Mouse (Mus musculus): Measurements from ENCODE around the gene Med13l. TPM values are rescaled to one million over a fixed set of nuclear protein-coding genes. Genes with fewer than 3 reads are reported as not detected.

The Med13l gene
- polyA plus RNA-seq, 1 experiment from 2014 or later, result 11.2 TPM

DNA sequence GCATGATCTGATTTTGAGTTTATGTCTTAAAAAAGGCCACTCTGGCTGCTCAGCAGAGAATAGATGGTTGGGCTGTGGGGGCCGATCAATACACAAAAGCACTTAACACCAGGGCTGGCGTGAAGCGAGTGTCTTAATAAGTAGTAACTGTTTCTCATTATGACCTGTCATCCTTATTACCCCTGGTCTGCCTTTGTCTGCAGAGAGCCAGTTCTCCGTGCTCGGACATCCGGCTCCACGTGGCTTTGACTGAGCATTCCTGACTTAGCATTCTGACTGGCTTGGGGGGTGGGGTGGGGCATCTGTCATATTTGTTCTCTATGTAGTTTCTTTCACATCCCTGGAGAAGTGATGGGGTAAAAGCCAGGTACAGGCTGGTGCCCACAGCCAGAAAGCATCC is 31.2 kb upstream of the Med13l start:
- no peak for DNase-seq (ENCODE audit: extremely low spot score, low spot score)
- Histone ChIP-seq H3K4me1 (peaks cover 51% of the 10 kb centered on the region), H3K27ac (peak overlapping the region; percentile 53), H3K36me3 (replicated peaks) (no peaks in the 10 kb centered on the region), H3K4me3 (no peak overlapping the region), H3K27me3 (ENCODE audit: poor library complexity, severe bottlenecking) (peaks cover 52% of the 10 kb centered on the region), H3K9me3 (no peaks in the 10 kb centered on the region)
- WGBS, result 38% methylated on average over 7 of the region's 7 CpGs

DNA sequence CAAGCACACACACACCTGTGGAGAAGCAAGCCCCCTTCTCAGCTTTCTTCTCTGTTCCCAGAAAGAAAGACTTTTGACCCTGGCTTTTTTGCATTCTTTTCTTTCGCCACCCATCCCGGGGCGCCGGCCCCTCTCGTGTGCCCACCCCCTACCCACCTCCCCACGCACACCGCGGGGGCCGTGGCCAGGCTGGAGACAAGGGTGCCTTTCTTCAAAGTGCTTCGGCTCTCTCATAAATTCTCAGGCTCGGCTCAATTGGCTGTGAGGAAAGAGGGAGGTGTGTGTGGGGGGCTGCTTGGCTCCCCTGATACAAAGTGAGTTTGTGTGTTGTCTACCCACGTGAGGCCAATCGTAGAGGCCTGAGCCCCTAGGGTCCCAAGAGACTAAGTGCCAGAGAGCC is 28.4 kb upstream of the Med13l start:
- Histone ChIP-seq H3K27me3 (ENCODE audit: poor library complexity, severe bottlenecking) (peaks cover 61% of the 10 kb centered on the region), H3K27ac (peak overlapping the region; percentile 65)
- DNase-seq (ENCODE audit: extremely low spot score, low spot score), result no peak

DNA sequence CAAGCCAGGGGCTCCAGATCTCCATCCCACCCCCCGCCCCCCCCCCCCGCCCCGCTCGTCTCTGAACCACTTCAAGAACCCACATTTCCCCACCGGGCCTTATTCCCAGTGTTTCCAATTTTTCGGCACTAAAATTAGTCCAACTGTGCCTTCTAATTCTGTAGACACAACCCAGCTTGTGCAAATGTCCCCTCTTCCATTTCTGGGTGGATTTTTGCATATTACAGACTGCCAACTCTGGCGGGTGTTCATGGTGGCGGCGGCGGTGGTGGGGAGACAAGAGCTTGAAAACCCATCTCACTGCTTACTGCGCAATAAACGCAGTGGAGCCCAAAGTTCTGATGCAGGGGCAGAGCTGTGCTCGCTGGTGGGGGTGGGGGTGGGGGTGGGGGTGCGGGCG is 27.8 kb upstream of the Med13l start:
- Histone ChIP-seq H3K4me3 (no peak overlapping the region), H3K27ac (peak overlapping the region; percentile 65), H3K36me3 (replicated peaks) (no peaks in the 10 kb centered on the region), H3K4me1 (peaks cover 52% of the 10 kb centered on the region), H3K9me3 (no peaks in the 10 kb centered on the region), H3K27me3 (ENCODE audit: poor library complexity, severe bottlenecking) (peaks cover 67% of the 10 kb centered on the region)
- no peak for DNase-seq (ENCODE audit: extremely low spot score, low spot score)
- 48% methylated on average over 15 of the region's 15 CpGs for WGBS

More for the DNA sequence above, 28.4 kb upstream of the Med13l start:
- WGBS, result 20% methylated on average over 13 of the region's 13 CpGs
- Histone ChIP-seq H3K4me1 (peaks cover 49% of the 10 kb centered on the region), H3K9me3 (no peaks in the 10 kb centered on the region), H3K4me3 (no peak overlapping the region; the same call in 1 of the 2 replicates), H3K36me3 (replicated peaks) (no peaks in the 10 kb centered on the region)

DNA sequence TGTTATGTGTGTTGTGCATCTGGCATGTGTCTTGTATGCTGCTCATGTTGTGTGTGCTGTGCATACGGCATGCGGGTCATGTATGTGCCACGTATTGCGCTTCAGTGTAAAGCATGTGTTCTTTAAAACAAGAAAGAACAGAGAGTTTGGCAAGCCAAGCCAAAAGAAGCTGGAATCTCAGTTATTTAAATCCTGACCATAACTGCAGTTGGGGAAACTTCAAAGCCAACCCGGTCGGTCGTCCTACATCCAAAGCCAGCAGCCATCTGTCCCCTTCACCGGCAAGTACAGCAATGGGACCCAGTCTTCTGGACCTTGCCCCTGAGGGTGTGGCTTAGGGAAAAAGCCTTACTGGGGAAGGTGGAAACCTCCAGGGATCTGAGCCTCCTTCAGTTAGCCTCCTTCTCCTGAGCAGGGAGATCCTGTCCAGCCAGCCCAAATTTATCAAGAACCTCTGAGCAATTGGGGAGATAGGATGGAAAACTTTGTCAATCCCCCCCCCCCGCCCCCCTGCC is 26.0 kb upstream of the Med13l start:
- DNase-seq (ENCODE audit: extremely low spot score, low spot score), result no peak
- H3K27ac ChIP-seq, result no peak overlapping the region
- 82% methylated on average over 9 of the region's 9 CpGs for WGBS
- peaks cover 60% of the 10 kb centered on the region for H3K27me3 ChIP-seq (ENCODE audit: poor library complexity, severe bottlenecking)
- H3K4me3 ChIP-seq, result no peak overlapping the region
- no peaks in the 10 kb centered on the region for H3K36me3 ChIP-seq (replicated peaks)
- no peaks in the 10 kb centered on the region for H3K9me3 ChIP-seq
- peaks cover 55% of the 10 kb centered on the region for H3K4me1 ChIP-seq

DNA sequence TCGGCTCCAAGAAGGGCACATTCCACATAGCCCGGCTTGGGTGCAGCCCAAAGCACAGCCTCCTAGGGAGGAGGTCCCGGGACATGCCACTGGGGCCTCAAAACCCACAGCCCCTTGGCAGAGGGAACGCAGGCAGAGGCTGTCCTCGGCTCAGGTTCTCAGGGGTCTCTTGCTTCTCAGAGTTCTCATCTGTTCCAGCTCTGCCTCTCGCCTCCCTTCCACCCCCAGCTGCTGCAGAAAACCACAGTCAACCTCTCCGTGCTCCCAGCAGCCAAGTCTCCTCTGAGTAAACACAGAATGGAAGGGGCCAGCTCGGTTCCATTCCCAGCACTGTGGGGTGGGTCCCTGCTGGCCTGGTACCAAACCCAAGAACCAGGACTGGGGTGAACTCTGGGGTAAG is 25.3 kb upstream of the Med13l start:
- H3K27ac ChIP-seq, result peak overlapping the region; percentile 44; the same call in 1 of the 2 replicates
- WGBS, result 65% methylated on average over 8 of the region's 8 CpGs
- H3K27me3 ChIP-seq (ENCODE audit: poor library complexity, severe bottlenecking), result peaks cover 59% of the 10 kb centered on the region

DNA sequence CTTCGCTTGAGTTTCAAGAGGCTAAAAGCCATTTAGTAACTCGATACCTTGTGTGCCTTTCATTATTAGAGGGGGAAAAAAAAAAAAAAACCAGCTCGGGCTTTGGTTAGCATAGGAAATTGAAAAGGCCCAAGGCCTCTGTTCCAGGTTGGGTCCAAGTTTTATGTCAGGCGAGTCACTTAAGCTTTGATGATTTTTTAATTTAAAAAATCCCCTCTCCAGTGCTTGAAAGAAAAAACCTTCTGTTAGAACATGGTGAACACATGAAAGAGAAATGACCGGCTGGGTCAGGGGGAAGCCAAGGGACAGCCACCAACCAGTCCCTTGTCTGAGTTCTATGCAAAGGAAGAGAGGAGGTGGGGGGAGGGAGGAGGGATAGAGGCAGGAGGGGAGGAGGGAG is 22.0 kb upstream of the Med13l start:
- 16% methylated on average over 5 of the region's 5 CpGs for WGBS
- H3K4me1 ChIP-seq, result peaks cover 37% of the 10 kb centered on the region
- H3K9me3 ChIP-seq, result no peaks in the 10 kb centered on the region; the same call in 1 of the 2 replicates
- no peaks in the 10 kb centered on the region for H3K36me3 ChIP-seq (replicated peaks)
- peaks cover 34% of the 10 kb centered on the region for H3K27me3 ChIP-seq (ENCODE audit: poor library complexity, severe bottlenecking)
- no peak for DNase-seq (ENCODE audit: extremely low spot score, low spot score)
- H3K27ac ChIP-seq, result 0 out of 2 replicates have a peak overlapping the region, but pooled peaks have one; percentile 20
- H3K4me3 ChIP-seq, result no peak overlapping the region

More for the DNA sequence above, 25.3 kb upstream of the Med13l start:
- Histone ChIP-seq H3K36me3 (replicated peaks) (no peaks in the 10 kb centered on the region), H3K4me3 (no peak overlapping the region), H3K4me1 (peaks cover 54% of the 10 kb centered on the region), H3K9me3 (no peaks in the 10 kb centered on the region)
- no peak for DNase-seq (ENCODE audit: extremely low spot score, low spot score)

DNA sequence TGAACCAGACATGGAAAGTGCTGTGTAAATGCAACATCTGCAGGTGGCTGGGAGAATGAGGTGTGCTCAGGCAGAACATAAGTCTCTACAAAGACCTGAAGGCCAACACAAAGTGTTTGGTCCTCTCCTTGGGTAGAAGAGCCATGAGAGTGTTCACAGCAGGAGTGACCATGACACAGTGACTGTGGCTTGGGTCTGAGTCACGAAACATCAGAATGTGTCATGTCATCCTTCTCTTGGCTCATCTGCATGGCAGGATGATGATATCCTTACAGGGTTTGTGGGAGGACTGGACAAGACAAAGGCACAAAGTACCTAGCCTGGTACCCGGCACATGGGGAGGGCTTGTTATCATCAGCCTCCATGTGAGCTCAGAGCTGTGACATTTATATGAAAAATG is 16.7 kb upstream of the Med13l start:
- Histone ChIP-seq H3K27ac (no peak overlapping the region), H3K36me3 (replicated peaks) (no peaks in the 10 kb centered on the region), H3K4me1 (peaks cover 10% of the 10 kb centered on the region), H3K27me3 (ENCODE audit: poor library complexity, severe bottlenecking) (no peaks in the 10 kb centered on the region), H3K4me3 (no peak overlapping the region), H3K9me3 (no peaks in the 10 kb centered on the region; the same call in 1 of the 2 replicates)
- no peak for DNase-seq (ENCODE audit: extremely low spot score, low spot score)
- WGBS, result 84% methylated on average over 2 of the region's 2 CpGs

DNA sequence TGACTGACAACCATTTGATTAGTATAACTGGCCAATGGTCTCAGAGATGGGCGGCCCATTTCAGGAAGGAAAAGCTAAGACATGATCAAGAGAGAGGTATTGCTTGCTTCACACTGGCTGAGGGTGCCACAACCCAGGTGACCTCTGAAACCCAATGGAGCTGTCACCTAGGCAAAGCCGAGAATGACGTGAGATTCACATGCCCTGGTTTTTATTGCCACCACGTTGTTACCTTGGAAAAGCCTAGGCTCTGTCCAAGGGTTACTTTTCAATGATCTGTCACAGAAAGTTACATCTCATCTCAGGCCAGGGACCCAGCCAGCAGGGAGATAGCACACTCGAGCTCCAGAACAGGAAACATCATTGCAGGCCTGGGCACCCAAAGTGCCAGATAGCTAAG is 10.0 kb upstream of the Med13l start:
- Histone ChIP-seq H3K36me3 (replicated peaks) (no peaks in the 10 kb centered on the region), H3K27me3 (ENCODE audit: poor library complexity, severe bottlenecking) (no peaks in the 10 kb centered on the region), H3K27ac (no peak overlapping the region), H3K4me3 (no peak overlapping the region), H3K4me1 (peaks cover 5% of the 10 kb centered on the region), H3K9me3 (0 out of 2 replicates have a peak, but pooled peaks cover 4% of the 10 kb centered on the region)
- DNase-seq (ENCODE audit: extremely low spot score, low spot score), result no peak
- 77% methylated on average over 5 of the region's 5 CpGs for WGBS

DNA sequence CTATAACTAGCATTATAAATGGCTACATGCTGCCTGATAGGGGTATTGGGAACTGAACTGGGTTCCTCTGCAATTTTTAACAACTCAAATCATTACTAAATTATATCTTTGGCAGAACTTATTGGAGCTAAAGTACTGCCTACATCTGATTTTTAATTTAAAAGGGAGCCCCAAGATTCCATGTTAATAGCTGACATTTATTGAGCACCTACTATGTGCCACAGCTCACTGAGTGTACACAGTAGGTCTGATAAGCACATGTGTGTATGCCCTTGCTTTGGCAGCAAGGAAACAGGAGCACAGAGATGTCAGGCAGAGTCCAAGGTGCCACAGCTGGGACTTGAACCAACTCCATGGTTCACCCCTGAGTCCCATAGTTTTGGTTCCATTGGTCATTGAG is 7.2 kb upstream of the Med13l start:
- DNase-seq (ENCODE audit: extremely low spot score, low spot score), result no peak
- Histone ChIP-seq H3K27ac (no peak overlapping the region), H3K9me3 (0 out of 2 replicates have a peak, but pooled peaks cover 4% of the 10 kb centered on the region), H3K27me3 (ENCODE audit: poor library complexity, severe bottlenecking) (peaks cover 16% of the 10 kb centered on the region), H3K4me1 (peaks cover 15% of the 10 kb centered on the region), H3K36me3 (replicated peaks) (no peaks in the 10 kb centered on the region), H3K4me3 (no peak overlapping the region)

DNA sequence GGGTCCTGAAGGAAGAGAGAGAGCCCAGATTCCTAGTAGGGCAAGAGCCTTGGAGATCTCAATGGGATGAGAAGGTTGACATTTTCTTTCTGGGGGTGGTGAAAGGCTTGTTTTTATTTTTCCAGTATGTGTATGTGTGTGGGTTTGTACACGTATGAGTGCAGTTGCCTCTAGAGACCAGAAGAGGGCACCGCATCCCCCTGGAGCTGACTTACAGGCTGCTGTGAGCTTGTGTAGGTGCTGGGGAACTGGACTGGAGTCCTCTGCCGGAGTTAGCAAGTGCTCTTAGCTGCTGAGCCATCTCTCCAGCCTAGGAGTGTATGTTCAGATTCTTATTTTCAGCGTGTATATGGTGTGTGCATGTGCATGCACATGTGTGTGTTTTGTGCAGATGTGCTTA is 5.2 kb upstream of the Med13l start:
- H3K27ac ChIP-seq, result no peak overlapping the region
- H3K4me1 ChIP-seq, result peaks cover 23% of the 10 kb centered on the region
- H3K27me3 ChIP-seq (ENCODE audit: poor library complexity, severe bottlenecking), result peaks cover 21% of the 10 kb centered on the region
- DNase-seq (ENCODE audit: extremely low spot score, low spot score), result no peak
- no peak overlapping the region for H3K4me3 ChIP-seq
- 95% methylated on average over 4 of the region's 4 CpGs for WGBS
- H3K9me3 ChIP-seq, result 0 out of 2 replicates have a peak, but pooled peaks cover 4% of the 10 kb centered on the region
- H3K36me3 ChIP-seq (replicated peaks), result no peaks in the 10 kb centered on the region

DNA sequence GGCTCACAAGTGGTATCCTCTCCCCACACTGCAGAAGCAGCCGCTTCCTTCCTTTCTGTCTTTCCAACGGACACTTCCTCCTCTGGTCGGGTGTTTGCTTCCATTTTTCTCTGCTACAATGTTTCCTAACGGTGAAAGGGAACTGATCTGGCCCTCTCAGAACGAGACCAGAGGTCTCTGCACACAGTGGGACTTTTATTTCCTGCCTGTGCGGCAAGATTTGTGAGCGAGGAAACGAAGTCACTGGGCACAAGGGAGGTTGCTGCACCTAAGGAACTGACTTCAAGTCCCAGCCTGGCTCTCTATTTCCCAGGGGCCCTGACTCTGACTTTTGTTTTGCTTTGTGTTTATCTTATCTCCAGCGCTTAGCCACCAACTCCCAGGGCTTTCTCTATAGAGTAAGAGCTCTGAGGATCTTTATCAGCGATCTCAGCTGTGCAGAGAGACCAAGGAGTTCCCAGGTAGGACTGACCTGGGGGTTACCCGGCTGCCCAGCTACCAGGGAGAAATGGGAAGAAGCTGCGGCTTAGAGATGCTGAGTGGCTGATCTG is 4.0 kb upstream of the Med13l start:
- Histone ChIP-seq H3K4me3 (no peak overlapping the region), H3K4me1 (peaks cover 25% of the 10 kb centered on the region)

DNA sequence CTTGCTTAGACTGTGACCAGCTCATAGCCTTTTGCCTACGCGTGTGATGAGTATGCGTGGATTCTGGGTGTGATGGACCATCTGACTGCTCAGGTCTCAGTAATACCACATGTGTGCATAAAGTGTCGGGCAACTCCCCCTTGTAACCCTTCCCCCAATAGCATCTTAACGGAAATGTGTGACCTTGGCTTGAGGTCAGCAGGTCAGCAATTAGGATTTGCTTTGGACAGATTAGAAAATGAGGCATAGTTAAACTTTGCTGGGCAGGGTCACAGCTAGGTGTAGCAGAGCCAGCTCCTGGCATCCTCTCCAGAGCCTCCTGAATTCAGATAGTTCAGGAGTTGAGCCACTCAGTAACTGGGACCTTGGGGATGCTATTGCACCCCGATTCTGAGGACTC is 1.6 kb upstream of the Med13l start:
- WGBS, result 73% methylated on average over 6 of the region's 6 CpGs
- peak overlapping the region; percentile 89; the same call in 1 of the 2 replicates for H3K4me3 ChIP-seq
- 0 out of 2 replicates have a peak, but pooled peaks cover 4% of the 10 kb centered on the region for H3K9me3 ChIP-seq
- H3K27me3 ChIP-seq (ENCODE audit: poor library complexity, severe bottlenecking), result peaks cover 21% of the 10 kb centered on the region
- H3K4me1 ChIP-seq, result peaks cover 49% of the 10 kb centered on the region
- DNase-seq (ENCODE audit: extremely low spot score, low spot score), result no peak
- no peak overlapping the region for H3K27ac ChIP-seq
- H3K36me3 ChIP-seq (replicated peaks), result no peaks in the 10 kb centered on the region

More for the DNA sequence above, 4.0 kb upstream of the Med13l start:
- Histone ChIP-seq H3K9me3 (0 out of 2 replicates have a peak, but pooled peaks cover 4% of the 10 kb centered on the region), H3K27me3 (ENCODE audit: poor library complexity, severe bottlenecking) (peaks cover 21% of the 10 kb centered on the region), H3K36me3 (replicated peaks) (no peaks in the 10 kb centered on the region), H3K27ac (no peak overlapping the region)
- 33% methylated on average over 12 of the region's 12 CpGs for WGBS
- DNase-seq (ENCODE audit: extremely low spot score, low spot score), result no peak

DNA sequence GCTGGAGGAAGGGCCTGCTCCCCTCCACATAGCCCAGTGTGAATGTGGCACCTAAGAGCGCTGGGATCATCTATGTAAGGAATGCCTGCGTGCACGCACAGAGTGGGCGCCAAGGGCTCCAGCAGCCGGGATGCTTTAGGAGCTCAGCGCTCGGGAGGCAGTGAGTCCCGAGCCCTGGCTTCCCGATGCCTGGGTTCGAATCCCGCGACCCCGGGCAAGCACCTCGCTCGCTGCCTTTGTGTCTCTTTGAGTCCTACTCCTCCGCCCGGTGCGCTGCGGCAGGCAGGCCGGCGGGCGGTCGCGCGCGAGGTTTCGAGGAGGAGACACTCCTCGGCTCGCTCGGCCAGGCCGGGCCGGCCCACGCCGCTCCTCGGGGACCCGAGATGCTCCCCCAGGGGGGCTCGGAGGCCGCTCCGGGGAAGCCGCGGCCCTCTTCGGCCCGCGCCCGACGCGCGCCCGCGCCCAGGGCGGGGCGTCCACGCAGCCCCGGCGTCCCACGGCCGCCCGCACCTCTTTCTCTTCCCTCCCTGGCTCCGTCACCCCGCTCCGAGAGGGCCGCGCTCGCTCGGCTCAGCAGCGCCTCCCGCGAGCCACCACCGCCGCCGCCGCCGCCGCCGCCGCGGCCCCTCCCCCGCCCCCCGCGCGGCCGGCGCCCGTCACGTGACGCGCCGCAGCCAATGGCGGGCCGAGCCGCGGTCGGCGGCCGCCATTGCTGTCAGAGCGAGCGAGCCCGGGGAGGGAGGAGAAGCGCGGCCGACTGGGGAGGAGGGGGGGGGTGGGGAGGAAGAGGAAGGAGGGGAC is 695 bp upstream of the Med13l start:
- peak overlapping the region; percentile 97 for H3K27ac ChIP-seq
- no peaks in the 10 kb centered on the region for H3K36me3 ChIP-seq (replicated peaks)
- peaks cover 21% of the 10 kb centered on the region for H3K27me3 ChIP-seq (ENCODE audit: poor library complexity, severe bottlenecking)
- peak overlapping the region; percentile 89 for H3K4me3 ChIP-seq
- WGBS, result under 1% methylated on average over 97 of the region's 101 CpGs
- 0 out of 2 replicates have a peak, but pooled peaks cover 4% of the 10 kb centered on the region for H3K9me3 ChIP-seq
- DNase-seq (ENCODE audit: extremely low spot score, low spot score), result peak; percentile 84
- peaks cover 58% of the 10 kb centered on the region for H3K4me1 ChIP-seq

Data from forebrain, embryonic 10.5 days (tissue).